19 mouse cellular contexts compared by ENCODE assay signal in genomic region chr6:28791809-28792208, GRCm38 (mm10). TPM values are rescaled to one million over a fixed set of nuclear protein-coding genes. Genes with fewer than 3 reads are reported as not detected.
DNase-seq lines count a peak whose midpoint lies in the region; ATAC-seq and TF ChIP-seq lines count a peak whose summit lies in the region.
"Had no signal": no experiment of that assay in that cellular context is flagged by ENCODE, and none has a peak within 500 bp of the region (broad histone marks: within the 10 kb centered on the region; RNA-seq: fewer than 3 reads in every experiment).

No protein-coding gene starts in this region.

- no peaks in the 10 kb centered on the region for H3K27me3 ChIP-seq in heart, embryonic 12.5 days (replicated peaks)
- H3K27me3 ChIP-seq in liver, embryonic 12.5 days (replicated peaks), result no peaks in the 10 kb centered on the region
- H3K27me3 ChIP-seq: embryonic facial prominence, embryonic 13.5 days; forebrain, embryonic 12.5 days; hindbrain, embryonic 13.5 days had no signal

- no peak overlapping the region for H3K9ac ChIP-seq in heart, embryonic 12.5 days
- H3K9ac ChIP-seq in liver, embryonic 12.5 days, result no peak overlapping the region
- H3K9ac ChIP-seq: embryonic facial prominence, embryonic 13.5 days; forebrain, embryonic 12.5 days; hindbrain, embryonic 13.5 days had no signal

- no peak overlapping the region for H3K4me3 ChIP-seq in heart, embryonic 12.5 days
- H3K4me3 ChIP-seq in liver, embryonic 12.5 days, result no peak overlapping the region
- no peak overlapping the region for H3K4me3 ChIP-seq in left cerebral cortex, adult 2 months
- H3K4me3 ChIP-seq: embryonic facial prominence, embryonic 13.5 days; forebrain, embryonic 12.5 days; hindbrain, embryonic 13.5 days had no signal

- 53% methylated on average over 3 of the region's 3 CpGs for WGBS in heart, embryonic 12.5 days
- 44% methylated on average over 3 of the region's 3 CpGs for WGBS in liver, embryonic 12.5 days (ENCODE audit: insufficient replicate concordance)

- H3K9me3 ChIP-seq in heart, embryonic 12.5 days (replicated peaks), result no peaks in the 10 kb centered on the region
- no peaks in the 10 kb centered on the region for H3K9me3 ChIP-seq in liver, embryonic 12.5 days (replicated peaks)
- H3K9me3 ChIP-seq: embryonic facial prominence, embryonic 13.5 days; forebrain, embryonic 12.5 days; G1E; hindbrain, embryonic 13.5 days had no signal

- H3K4me1 ChIP-seq in heart, embryonic 12.5 days (replicated peaks), result peaks cover 54% of the 10 kb centered on the region
- peaks cover 29% of the 10 kb centered on the region for H3K4me1 ChIP-seq in liver, embryonic 12.5 days

- H3K36me3 ChIP-seq in heart, embryonic 12.5 days, result peaks cover 15% of the 10 kb centered on the region
- peaks cover 20% of the 10 kb centered on the region for H3K36me3 ChIP-seq in liver, embryonic 12.5 days
- H3K36me3 ChIP-seq: hindbrain, embryonic 13.5 days had no signal

- no peak for DNase-seq in heart, postnatal 4 days
- DNase-seq in thymus, postnatal 14 days, result peak; percentile 9
- DNase-seq in thymus, postnatal 36 days, result no peak
- no peak for DNase-seq in left cerebral cortex, adult 2 months (ENCODE audit: extremely low spot score in 1 of 2, low spot score in 2 of 2)
- DNase-seq: cerebellum, adult 11-12 months; cerebellum, adult 9-10 months; cerebellum, postnatal 25 days; gastrocnemius, postnatal 10 days had no signal

- peak overlapping the region; percentile 39; the same call in 1 of the 2 replicates for H3K27ac ChIP-seq in heart, embryonic 12.5 days (ENCODE audit: poor library complexity, severe bottlenecking)
- no peak overlapping the region for H3K27ac ChIP-seq in liver, embryonic 12.5 days
- no peak overlapping the region for H3K27ac ChIP-seq in left cerebral cortex, adult 2 months
- H3K27ac ChIP-seq: embryonic facial prominence, embryonic 13.5 days; forebrain, embryonic 12.5 days; hindbrain, embryonic 13.5 days; hindbrain, postnatal 0 days had no signal

- intact Hi-C loops in left cerebral cortex, adult 2 months (cut with DNase I), result no loop called here

- H3K4me2 ChIP-seq in heart, embryonic 12.5 days, result no peak overlapping the region
- no peak overlapping the region for H3K4me2 ChIP-seq in liver, embryonic 12.5 days
- H3K4me2 ChIP-seq: embryonic facial prominence, embryonic 13.5 days; forebrain, embryonic 12.5 days; hindbrain, embryonic 13.5 days had no signal

- ATAC-seq in heart, embryonic 12.5 days (ENCODE audit: insufficient number of reproducible peaks, low FRiP score), result no peak
- peak; percentile 63 for ATAC-seq in activated CD4-positive, CD25-positive, alpha-beta regulatory T cell, adult 4 months
- ATAC-seq in liver, embryonic 12.5 days, result no peak
- ATAC-seq: forebrain, embryonic 16.5 days; hindbrain, postnatal 0 days; intestine, embryonic 16.5 days had no signal

- TF ChIP-seq CTCF in left cerebral cortex, adult 2 months (IDR thresholded peaks at IDR 0.05), result no peak

RNA-seq across cellular contexts. Expression of gene Lrrc4, which starts 39.7 kb away (rescaled TPM):
- polyA plus RNA-seq in heart, embryonic 12.5 days (2016; fragmentation: Nextera tagmentation; extraction: Ambion mirVana), result 0.51 and 0.58 TPM in 2 replicates
- 1 to 10 TPM; 1.2 to 1.6 TPM for total RNA-seq in heart, postnatal 4 days (2021)
- under 1 TPM; 0.37 to 0.42 TPM for polyA plus RNA-seq in activated CD4-positive, CD25-positive, alpha-beta regulatory T cell, adult 4 months (2017; shearing (Covaris generic))
- polyA plus RNA-seq in liver, embryonic 12.5 days (2016; fragmentation: Nextera tagmentation; extraction: Ambion mirVana), result 0.16 and 0.30 TPM in 2 replicates
- 100 to 1,000 TPM; 105 to 111 TPM for total RNA-seq in left cerebral cortex, adult 2 months (2021)
- total RNA-seq: hematopoietic stem cell, adult 5-6 weeks had no signal
- polyA plus RNA-seq: G1E had no signal
